Mouse (Mus musculus) embryonic fibroblast, embryonic 13.5 days (primary cell): ENCODE data around the gene H2-Ob.

Source experiments
- CTCF ChIP-seq: IDR thresholded peaks from 2 replicates; pipeline ENCODE4 v1.5.1; 2011; ENCODE audit warnings: mild to moderate bottlenecking, control low read depth, low read length, moderate library complexity, borderline replicate concordance; ENCODE audit not compliant: insufficient read depth
- POLR2A ChIP-seq: IDR thresholded peaks from 2 replicates; pipeline ENCODE4 v1.6.1; 2011; ENCODE audit warnings: low read depth, mild to moderate bottlenecking, control low read depth, low read length, moderate library complexity

DNA sequence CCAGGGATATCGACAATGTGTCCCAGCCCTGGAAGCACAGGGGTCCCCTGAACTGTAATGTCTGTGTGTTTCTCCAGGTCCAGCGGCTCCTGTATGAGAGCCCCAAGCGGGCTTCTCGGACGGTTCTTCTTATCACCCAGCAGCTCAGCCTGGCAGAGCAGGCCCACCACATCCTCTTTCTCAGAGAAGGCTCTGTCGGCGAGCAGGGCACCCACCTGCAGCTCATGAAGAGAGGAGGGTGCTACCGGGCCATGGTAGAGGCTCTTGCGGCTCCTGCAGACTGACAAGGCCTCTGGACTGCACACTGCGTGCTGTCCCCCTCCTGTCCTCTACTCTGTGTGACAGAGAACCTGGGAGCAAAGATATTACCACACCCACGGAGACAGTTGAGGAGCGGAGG, 42.2 kb upstream of the H2-Ob start:
- TF ChIP-seq POLR2A = no peak
- no peak for TF ChIP-seq CTCF
